Mouse (Mus musculus) midbrain, embryonic 12.5 days (tissue): ENCODE measurements around the gene Otulin. TPM values are rescaled to one million over a fixed set of nuclear protein-coding genes. Genes with fewer than 3 reads are reported as not detected.

Experiments
- ATAC-seq: fragments of 200-750 bp; cut with Nextera tagmentation; 2 replicates; pipeline ENCODE4 v1.8.0; 2017; ENCODE audit warnings: low read depth, moderate TSS enrichment, moderate library complexity; ENCODE audit not compliant: low FRiP score
- H3K27ac ChIP-seq: fragments of 300-500 bp; sonication (generic); replicated peaks from 2 replicates; pipeline ENCODE4 v1.5.1; 2016; ENCODE audit warnings: mild to moderate bottlenecking
- H3K27me3 ChIP-seq: fragments of 300-500 bp; sonication (generic); 2 replicates; pipeline ENCODE4 v1.6.1; 2016; ENCODE audit warnings: mild to moderate bottlenecking
- H3K36me3 ChIP-seq: fragments of 300-500 bp; sonication (generic); 2 replicates; pipeline ENCODE4 v1.6.1; 2016
- H3K4me1 ChIP-seq: fragments of 300-500 bp; sonication (generic); 2 replicates; pipeline ENCODE4 v1.6.1; 2016
- H3K4me2 ChIP-seq: fragments of 300-500 bp; sonication (generic); replicated peaks from 2 replicates; pipeline ENCODE4 v1.6.1; 2016; ENCODE audit warnings: mild to moderate bottlenecking, moderate library complexity
- H3K4me3 ChIP-seq: fragments of 300-500 bp; sonication (generic); 2 replicates; pipeline ENCODE4 v1.5.1; 2016; ENCODE audit warnings: mild to moderate bottlenecking
- H3K9ac ChIP-seq: fragments of 300-500 bp; sonication (generic); replicated peaks from 2 replicates; pipeline ENCODE4 v1.6.1; 2016; ENCODE audit warnings: mild to moderate bottlenecking, moderate library complexity
- H3K9me3 ChIP-seq: fragments of 300-500 bp; sonication (generic); 2 replicates; pipeline ENCODE4 v1.6.1; 2016; ENCODE audit warnings: mild to moderate bottlenecking
- WGBS: fragments of 180-500 bp; shearing (Covaris S2); methylation state at CpG from one replicate; pipeline ENCODE4 v1.1.7; 2016; 5-methylcytosine and 5-hydroxymethylcytosine counted together
- polyA plus RNA-seq: library from polyadenylated mRNA; unstranded; fragments of >200 nt; fragmentation: Nextera tagmentation; extraction: Ambion mirVana; gene quantifications from 2 replicates; pipeline ENCODE4 v1.2.1, GENCODE M21; 2016

Gene Otulin
- polyA plus RNA-seq, result 29.0 and 30.4 TPM in 2 replicates

DNA sequence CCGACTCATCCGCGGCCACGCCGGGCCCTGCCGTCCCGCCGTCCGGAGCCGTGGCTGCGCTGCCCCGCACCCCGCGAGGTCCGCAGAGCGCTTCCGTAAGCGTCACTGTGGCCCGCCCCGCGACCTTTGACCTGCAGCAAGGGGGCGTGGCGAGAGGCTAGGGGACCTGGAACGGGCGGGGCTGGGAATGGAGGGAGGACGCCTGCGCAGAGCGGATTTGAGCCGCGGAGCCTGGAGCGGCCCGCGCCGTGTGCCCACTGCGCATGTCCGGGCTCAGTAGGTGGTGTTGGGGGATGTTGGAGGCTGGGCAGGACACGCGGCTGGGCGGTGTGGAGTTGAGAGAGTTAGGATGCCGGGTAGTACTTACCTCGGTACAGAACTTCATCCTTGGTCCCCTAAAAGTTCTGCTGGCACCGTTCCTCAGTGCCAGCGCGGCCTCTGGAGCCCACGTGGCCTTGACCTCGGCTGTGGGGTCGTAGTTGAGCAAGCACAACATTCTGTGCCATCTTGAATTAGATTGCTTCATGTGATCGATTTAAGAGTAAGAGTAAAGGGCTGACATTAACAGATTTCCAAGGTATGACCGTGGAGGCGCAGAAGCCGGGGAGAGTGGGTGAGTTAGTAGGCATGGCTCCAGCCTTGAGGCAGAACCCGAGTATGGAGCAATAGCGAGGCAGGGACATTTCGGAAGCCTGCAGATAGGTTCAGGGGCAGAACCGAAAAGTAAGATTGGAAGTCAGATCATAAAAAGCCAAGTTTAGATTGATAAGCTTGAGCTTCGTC lies at the start of gene Otulin:
Otulin (minus strand) TSS at position 93 of the 783 bp plus-strand sequence.
- Histone ChIP-seq H3K36me3 (no peaks in the 10 kb centered on the region; the same call in 1 of the 2 replicates), H3K27me3 (no peaks in the 10 kb centered on the region), H3K4me2 (peak within 1 kb of the TSS; percentile 88), H3K9me3 (no peaks in the 10 kb centered on the region), H3K4me3 (peak within 1 kb of the TSS; percentile 91), H3K4me1 (peaks cover 20% of the 10 kb centered on the region), H3K27ac (peak within 1 kb of the TSS; percentile 58; the same call in 1 of the 2 replicates), H3K9ac (peak within 1 kb of the TSS; percentile 79)
- 6% methylated on average over 54 of the region's 56 CpGs for WGBS
- ATAC-seq, result peak; percentile 99

DNA sequence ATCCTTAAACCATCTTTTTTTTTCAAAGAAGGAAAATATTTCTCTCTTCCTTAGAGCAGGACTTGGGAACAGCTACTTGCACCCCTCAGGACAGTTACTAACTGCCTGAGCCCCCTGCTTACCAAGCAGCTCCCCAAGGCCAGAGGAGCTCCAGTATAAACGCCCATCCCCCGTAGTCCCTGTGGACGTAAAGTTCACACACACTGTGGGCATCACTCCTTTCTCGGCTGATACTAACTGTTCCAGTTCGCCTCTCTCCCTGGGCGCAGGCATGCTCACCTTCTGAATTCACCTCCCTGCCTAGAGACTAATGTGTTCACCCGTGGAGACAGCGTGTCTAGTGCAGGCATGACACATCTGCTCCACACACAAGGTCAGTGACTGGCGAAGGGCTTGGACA lies 48.0 kb upstream of the Otulin start:
- ATAC-seq, result no peak
- H3K9me3 ChIP-seq, result no peaks in the 10 kb centered on the region
- no peak overlapping the region for H3K9ac ChIP-seq
- H3K36me3 ChIP-seq, result no peaks in the 10 kb centered on the region
- peaks cover 14% of the 10 kb centered on the region for H3K4me1 ChIP-seq
- peaks cover 38% of the 10 kb centered on the region for H3K27me3 ChIP-seq
- no peak overlapping the region for H3K27ac ChIP-seq
- H3K4me3 ChIP-seq, result no peak overlapping the region
- 88% methylated on average over 9 of the region's 9 CpGs for WGBS
- no peak overlapping the region for H3K4me2 ChIP-seq

DNA sequence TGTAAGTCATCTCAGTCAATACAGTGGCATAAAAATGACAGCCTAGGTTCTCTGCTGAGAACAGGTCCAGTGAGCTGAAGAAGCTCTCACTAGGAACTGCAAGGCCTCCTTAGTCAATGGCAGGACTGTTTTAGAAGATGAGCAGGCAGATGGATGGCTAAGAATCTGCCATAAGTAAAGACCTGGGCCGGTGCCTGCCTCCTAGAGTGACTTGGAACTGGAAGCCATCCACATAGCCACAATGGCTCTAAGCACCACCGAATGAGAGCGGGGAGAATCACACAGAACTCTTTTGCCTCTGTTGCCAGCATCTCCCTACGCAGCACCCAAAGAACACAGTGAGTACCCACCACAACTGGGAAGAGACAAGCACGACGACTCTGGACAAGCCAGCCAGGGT lies 47.3 kb upstream of the Otulin start:
- no peak for ATAC-seq
- H3K27ac ChIP-seq, result no peak overlapping the region
- 93% methylated on average over 6 of the region's 6 CpGs for WGBS
- H3K9me3 ChIP-seq, result no peaks in the 10 kb centered on the region
- H3K36me3 ChIP-seq, result no peaks in the 10 kb centered on the region
- H3K9ac ChIP-seq, result no peak overlapping the region
- peaks cover 33% of the 10 kb centered on the region for H3K27me3 ChIP-seq
- peaks cover 14% of the 10 kb centered on the region for H3K4me1 ChIP-seq
- H3K4me2 ChIP-seq, result no peak overlapping the region
- H3K4me3 ChIP-seq, result no peak overlapping the region

DNA sequence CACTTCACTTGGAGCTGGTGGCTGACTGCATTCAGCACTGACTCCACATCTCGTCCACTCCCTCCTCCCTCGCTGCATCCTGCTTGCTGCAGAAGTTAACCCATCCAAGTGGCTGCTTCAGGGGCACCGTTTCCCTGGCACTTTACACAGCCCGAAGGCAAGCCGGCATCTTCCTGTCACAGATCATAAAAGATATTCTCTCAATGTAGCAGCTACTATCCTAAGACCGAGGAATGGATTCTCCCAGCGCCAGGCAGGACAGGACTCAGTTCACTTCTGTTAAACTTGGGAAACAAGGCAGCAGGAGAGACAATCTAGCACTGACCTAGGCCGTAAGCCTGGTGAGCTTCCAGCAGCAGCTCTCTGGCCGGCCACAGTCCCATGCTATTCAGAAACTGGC lies 45.7 kb upstream of the Otulin start:
- Histone ChIP-seq H3K27ac (no peak overlapping the region), H3K4me1 (peaks cover 14% of the 10 kb centered on the region), H3K4me3 (no peak overlapping the region), H3K9me3 (no peaks in the 10 kb centered on the region), H3K4me2 (no peak overlapping the region), H3K9ac (no peak overlapping the region), H3K27me3 (peaks cover 30% of the 10 kb centered on the region), H3K36me3 (no peaks in the 10 kb centered on the region)
- WGBS, result 49% methylated on average over 9 of the region's 9 CpGs
- ATAC-seq, result no peak

DNA sequence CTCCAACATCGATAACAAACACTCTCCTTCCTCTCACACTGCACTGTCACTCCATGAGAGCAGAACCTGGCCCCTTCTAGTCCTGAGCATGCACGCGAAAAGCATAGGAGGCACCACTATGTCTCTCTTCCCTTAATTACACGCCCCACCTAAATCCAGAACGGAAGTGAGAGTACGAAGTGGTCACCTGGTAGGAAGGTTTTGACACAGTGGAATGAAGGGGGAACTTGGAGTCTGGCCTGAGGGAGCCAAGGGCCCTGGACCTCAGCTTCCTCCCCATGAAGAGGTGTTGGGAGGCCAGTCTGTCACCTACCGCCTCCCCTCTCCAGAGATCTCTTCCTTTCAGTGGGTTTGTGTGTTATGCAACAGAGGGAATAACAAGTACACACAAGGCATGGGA lies 44.6 kb upstream of the Otulin start:
- Histone ChIP-seq H3K27me3 (peaks cover 19% of the 10 kb centered on the region), H3K36me3 (no peaks in the 10 kb centered on the region), H3K9me3 (no peaks in the 10 kb centered on the region), H3K4me3 (no peak overlapping the region), H3K27ac (no peak overlapping the region), H3K4me2 (no peak overlapping the region), H3K9ac (no peak overlapping the region), H3K4me1 (peaks cover 14% of the 10 kb centered on the region)
- ATAC-seq, result no peak
- WGBS, result 89% methylated on average over 7 of the region's 7 CpGs

DNA sequence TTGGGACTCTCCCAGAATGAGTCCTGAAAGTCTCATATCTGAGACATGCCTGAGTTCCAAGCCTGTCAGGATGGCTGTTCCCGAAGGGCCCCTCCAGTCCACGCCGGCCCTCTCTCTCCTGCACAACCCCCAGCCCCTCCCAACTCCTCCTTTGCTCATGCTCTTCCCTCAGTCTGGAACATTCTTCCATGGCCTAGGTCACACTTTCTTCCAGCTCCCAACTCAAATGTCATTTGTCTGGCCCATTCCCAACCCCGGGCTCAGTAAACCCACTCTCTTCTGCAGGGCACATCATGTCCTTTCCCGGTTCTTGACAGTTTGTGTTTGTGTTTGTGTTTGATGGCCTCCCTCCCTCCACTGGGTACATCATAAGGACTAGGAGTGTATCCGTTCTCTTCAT lies 43.5 kb upstream of the Otulin start:
- 87% methylated on average over 6 of the region's 6 CpGs for WGBS
- Histone ChIP-seq H3K4me1 (peaks cover 14% of the 10 kb centered on the region), H3K4me3 (no peak overlapping the region), H3K9me3 (no peaks in the 10 kb centered on the region), H3K4me2 (no peak overlapping the region), H3K36me3 (no peaks in the 10 kb centered on the region), H3K27ac (no peak overlapping the region), H3K27me3 (peaks cover 12% of the 10 kb centered on the region), H3K9ac (no peak overlapping the region)
- no peak for ATAC-seq

DNA sequence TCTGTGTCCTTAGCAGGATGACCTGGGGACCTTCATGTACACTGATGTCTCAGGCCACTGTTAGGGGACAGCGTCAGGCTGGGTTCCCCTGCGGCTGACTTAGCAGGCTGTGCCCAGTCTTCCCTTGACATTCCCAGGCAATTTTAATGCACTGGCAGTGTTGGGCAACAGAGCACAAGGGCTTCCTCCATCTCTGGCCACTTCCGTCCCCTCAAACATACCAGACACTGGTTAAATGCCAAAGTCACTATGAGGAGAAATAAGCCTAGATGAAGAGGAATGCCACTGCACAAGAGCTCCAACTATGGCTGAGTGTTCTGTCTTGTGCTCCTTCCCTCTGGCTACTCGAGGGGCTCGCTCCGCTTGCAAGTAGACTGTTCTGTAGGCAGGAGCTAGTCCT lies 42.7 kb upstream of the Otulin start:
- WGBS, result 92% methylated on average over 6 of the region's 6 CpGs
- ATAC-seq, result no peak

DNA sequence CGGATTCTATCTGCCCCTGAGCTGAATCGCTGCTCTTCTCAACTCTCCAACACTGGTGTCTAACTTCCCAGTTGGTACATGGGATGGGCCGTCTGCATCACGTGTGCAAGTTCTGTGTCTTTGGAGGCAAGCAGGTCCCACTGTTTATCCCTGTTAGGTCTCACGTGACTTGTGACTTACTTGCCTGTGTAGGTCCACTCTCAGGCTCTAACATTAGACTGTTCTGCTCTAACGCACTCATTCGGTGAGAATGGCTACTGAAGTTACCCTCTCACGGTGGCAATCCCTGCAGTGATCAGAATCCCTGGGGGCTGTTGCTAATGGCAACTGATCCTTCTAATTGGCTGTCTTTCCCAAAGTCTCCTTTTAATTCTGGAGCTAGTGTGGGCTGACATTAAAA lies 41.8 kb upstream of the Otulin start:
- Histone ChIP-seq H3K27ac (no peak overlapping the region), H3K4me2 (no peak overlapping the region), H3K9me3 (no peaks in the 10 kb centered on the region), H3K36me3 (no peaks in the 10 kb centered on the region), H3K4me3 (no peak overlapping the region), H3K27me3 (peaks cover 4% of the 10 kb centered on the region; the same call in 1 of the 2 replicates), H3K4me1 (peaks cover 14% of the 10 kb centered on the region), H3K9ac (no peak overlapping the region)
- whole genome bisulfite sequencing, result 44% methylated on average over 8 of the region's 8 CpGs
- ATAC-seq, result no peak

More for the DNA sequence above, 42.7 kb upstream of the Otulin start:
- H3K4me1 ChIP-seq, result peaks cover 14% of the 10 kb centered on the region
- H3K9ac ChIP-seq, result no peak overlapping the region
- no peak overlapping the region for H3K27ac ChIP-seq
- no peaks in the 10 kb centered on the region for H3K9me3 ChIP-seq
- H3K4me3 ChIP-seq, result no peak overlapping the region
- H3K36me3 ChIP-seq, result no peaks in the 10 kb centered on the region
- no peak overlapping the region for H3K4me2 ChIP-seq
- peaks cover 8% of the 10 kb centered on the region; the same call in 1 of the 2 replicates for H3K27me3 ChIP-seq

DNA sequence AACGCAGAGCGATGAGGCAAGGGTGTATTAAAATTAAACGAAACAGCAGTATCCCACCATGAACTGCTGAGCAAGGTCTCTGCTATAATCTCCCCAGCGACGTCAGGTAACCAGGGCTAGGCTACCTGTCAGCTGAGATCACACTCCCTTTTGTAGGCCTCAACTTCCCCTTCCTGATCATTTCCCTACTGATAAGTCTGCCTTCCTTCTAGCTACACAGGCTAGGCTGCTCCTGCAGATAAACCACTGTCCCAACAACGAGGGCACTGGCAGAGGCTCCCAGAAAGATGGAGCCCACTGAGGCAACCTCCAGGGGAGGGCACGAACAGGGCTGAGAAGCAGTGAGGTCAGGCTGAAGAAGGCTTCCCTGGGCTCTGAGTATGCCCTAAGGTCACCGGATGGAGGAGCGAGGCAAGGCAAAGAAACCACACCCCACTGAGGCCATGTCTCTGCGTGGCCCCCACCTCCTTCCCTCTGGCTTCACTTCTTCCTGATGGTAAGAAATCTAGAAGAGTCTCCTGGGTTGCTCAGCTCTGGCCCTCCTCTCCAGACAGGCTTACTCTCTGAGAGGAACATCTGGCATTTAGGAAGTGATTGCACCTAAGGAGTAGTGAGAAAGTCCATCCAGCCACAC lies 41.2 kb upstream of the Otulin start:
- no peak for ATAC-seq
- H3K36me3 ChIP-seq, result no peaks in the 10 kb centered on the region
- no peak overlapping the region for H3K4me3 ChIP-seq
- no peaks in the 10 kb centered on the region for H3K9me3 ChIP-seq
- H3K27me3 ChIP-seq, result peaks cover 3% of the 10 kb centered on the region; the same call in 1 of the 2 replicates
- no peak overlapping the region for H3K27ac ChIP-seq
- peaks cover 12% of the 10 kb centered on the region for H3K4me1 ChIP-seq
- 88% methylated on average over 10 of the region's 10 CpGs for WGBS
- H3K4me2 ChIP-seq, result no peak overlapping the region
- no peak overlapping the region for H3K9ac ChIP-seq

DNA sequence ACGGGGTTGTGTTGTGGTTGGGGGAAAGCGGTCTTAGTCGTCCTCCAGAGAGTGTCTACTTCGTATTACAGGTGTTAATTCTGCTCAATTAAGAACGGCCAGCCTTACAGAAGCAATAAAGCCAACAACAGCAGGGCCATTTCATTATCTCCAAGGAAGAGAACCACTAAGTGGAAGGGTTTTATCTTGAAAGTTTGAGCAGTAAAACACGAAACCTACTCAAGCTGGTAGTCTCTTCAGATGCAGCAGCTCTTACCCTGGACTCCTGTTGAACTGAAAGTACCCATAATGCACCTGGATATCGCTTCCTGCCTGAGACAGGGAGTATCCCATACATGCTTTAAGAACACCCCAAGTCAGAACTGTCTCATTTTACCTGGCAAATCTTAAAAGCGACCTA lies 40.2 kb upstream of the Otulin start:
- no peaks in the 10 kb centered on the region for H3K36me3 ChIP-seq
- WGBS, result 91% methylated on average over 8 of the region's 8 CpGs
- H3K9me3 ChIP-seq, result no peaks in the 10 kb centered on the region
- no peak for ATAC-seq
- no peak overlapping the region for H3K4me2 ChIP-seq
- peaks cover 4% of the 10 kb centered on the region for H3K4me1 ChIP-seq
- H3K27ac ChIP-seq, result no peak overlapping the region
- no peak overlapping the region for H3K4me3 ChIP-seq
- H3K27me3 ChIP-seq, result no peaks in the 10 kb centered on the region
- H3K9ac ChIP-seq, result no peak overlapping the region

DNA sequence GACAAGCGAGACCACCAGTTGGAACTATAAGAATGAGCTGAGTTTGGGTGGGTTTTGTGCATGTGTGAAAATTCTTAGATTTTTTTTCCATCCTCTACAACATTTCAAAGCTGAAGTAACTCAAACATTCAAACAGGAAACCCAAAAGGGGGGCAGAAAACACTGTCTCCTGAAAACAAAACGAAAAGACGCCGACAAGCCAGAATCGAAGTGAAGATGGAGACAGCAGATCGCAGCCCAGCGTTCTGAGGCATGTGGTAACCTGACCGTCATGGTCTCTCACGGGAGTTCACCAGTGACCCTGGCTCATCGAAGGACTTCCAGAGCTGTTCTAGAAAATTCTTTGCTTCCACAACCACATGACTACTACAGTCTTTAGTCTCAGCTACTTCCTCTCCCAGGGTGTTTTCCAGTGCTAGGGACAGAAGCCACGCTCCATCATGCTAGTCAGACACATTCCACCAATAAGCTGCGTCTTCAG lies 39.5 kb upstream of the Otulin start:
- Histone ChIP-seq H3K9ac (no peak overlapping the region), H3K9me3 (no peaks in the 10 kb centered on the region), H3K4me1 (peaks cover 10% of the 10 kb centered on the region), H3K27me3 (no peaks in the 10 kb centered on the region), H3K36me3 (no peaks in the 10 kb centered on the region), H3K4me2 (no peak overlapping the region), H3K4me3 (no peak overlapping the region), H3K27ac (no peak overlapping the region)
- 86% methylated on average over 12 of the region's 12 CpGs for WGBS
- ATAC-seq, result no peak

DNA sequence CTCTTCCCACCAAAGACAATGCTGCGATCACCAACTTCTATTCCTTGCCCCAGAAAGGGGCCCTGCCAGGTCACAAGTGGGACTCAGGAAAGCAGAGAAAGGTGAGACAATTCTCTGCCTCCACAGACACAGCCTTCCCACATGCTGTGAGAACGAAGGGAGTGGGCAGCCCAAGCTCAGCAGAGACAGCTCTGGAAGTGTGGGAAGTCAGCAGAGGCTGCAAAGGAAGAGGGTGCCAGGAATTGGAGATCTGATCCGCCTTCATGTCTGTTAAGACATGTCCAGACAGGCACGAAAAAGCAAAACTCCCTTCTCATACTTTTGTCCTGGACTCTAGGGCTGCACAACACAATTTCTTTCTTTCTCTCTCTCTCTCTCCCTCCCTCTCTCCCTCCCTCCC lies 38.8 kb upstream of the Otulin start:
- ATAC-seq, result no peak
- no peak overlapping the region for H3K9ac ChIP-seq
- peaks cover 10% of the 10 kb centered on the region for H3K4me1 ChIP-seq
- H3K27ac ChIP-seq, result no peak overlapping the region
- H3K27me3 ChIP-seq, result no peaks in the 10 kb centered on the region
- H3K4me2 ChIP-seq, result no peak overlapping the region
- H3K4me3 ChIP-seq, result no peak overlapping the region
- 86% methylated on average over 4 of the region's 4 CpGs for WGBS
- H3K36me3 ChIP-seq, result no peaks in the 10 kb centered on the region
- no peaks in the 10 kb centered on the region for H3K9me3 ChIP-seq
